Mouse (Mus musculus) fibroblast of lung, adult 2 months (primary cell): Measurements from ENCODE around the gene Tectb.
"Not testable (repeated sequence)": the region's sequence is repeated elsewhere in the genome, so short reads cannot be mapped to it uniquely, and the experiment has no call there.

Experiments
- DNase-seq: peaks from one replicate; pipeline ENCODE4 v3.0.0-alpha.2; 2011; ENCODE audit warnings: low read depth

Tectb gene

DNA sequence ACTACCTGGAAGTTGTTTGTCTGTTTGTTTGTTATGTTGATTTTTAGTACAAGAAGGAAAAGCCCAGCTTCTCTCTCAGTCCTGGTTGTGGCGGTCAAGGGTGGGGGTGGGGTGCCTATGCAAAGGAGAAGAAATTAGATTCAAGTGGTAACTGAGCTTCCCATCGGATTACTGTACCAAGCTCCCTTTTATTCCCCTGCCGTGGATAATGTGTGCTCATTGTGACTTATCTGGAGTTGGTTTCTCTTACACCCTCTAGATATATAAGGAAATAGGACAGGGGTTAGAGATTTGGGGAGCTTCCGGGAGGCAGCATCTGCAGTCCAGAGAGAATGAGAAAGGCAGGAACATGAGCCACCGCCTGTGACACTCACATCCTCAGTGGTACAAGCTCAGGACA, at the start of gene Tectb:
TSS of gene Tectb (plus strand) at position 301 of the 400 bp plus-strand sequence.
- DNase-seq = no peak

DNA sequence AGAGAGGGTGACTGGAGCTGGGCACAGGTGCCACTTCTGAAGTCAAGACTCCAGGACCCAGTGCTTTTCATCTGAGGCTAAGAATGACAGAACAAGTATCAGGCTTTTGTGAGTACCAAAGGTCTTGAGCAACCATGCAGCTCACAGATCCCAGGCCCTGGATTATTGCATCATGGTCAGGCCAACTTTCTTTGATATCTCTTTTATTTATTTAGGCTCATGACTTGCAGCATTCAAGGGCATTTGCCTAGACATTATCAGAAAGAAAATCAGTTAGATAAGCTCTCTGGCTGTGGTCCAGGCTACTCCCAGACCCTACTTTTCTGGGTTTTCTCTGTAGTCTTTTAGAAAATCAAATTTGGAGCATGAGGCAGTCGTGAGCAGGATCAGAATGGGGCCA, 48.8 kb upstream of the Tectb start:
- DNase-seq = no peak

DNA sequence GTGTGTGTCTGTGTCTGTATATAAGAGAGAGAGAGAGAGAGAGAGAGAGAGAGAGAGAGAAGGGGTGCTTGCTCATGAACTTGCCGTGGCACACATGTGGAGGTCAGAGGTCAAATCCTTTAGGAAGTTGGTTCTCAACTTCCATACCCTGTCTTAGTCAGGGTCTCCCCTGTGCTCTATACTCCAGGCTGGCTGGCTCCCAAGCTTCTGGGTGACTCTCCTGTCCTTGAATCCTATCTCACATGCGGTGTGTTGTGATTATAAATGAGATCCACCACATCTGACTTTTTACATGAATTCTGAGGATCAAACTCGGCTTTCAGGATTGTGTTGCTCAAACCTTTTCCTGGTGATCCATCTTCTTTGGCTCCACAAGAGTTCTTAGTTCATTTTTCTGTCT, 48.1 kb upstream of the Tectb start:
- no peak for DNase-seq

DNA sequence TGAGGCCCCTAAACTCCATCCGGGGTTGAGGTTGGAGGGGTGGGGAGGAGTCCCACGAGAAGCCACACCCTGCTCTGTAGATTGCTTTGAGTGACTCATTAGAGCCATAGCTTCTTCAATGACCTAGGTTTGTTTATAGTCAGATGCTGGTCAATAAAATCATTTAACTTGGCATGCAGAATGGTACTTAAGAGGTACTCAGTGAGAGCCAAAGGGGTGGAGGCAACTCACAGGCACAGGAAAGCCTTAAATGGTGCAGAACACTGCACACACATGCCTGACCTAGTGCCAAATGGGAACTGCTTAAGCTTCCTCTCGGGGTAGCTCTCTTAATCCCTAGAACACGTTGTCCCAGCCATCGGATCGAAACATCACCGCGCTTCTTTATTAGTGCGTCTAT, 46.0 kb upstream of the Tectb start:
- DNase-seq = no peak

DNA sequence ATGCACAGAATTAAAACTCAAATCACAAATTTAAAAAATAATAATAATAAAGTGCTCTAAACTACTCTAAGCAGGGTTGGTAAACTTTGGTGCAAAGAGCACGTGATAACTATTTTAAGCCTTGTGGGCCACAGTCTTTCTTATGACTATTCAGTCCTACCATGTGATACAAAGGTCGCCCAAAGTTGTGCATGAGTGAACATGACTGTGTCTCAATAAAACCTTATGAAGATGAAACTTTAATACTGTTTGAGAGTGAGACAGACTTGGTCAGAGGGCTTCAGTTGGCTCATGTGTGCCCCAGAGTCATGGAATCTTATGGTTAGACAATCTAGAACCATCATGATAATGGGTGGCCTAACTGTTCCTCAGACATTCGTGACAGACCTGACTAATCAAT, 44.6 kb upstream of the Tectb start:
- DNase-seq = no peak

DNA sequence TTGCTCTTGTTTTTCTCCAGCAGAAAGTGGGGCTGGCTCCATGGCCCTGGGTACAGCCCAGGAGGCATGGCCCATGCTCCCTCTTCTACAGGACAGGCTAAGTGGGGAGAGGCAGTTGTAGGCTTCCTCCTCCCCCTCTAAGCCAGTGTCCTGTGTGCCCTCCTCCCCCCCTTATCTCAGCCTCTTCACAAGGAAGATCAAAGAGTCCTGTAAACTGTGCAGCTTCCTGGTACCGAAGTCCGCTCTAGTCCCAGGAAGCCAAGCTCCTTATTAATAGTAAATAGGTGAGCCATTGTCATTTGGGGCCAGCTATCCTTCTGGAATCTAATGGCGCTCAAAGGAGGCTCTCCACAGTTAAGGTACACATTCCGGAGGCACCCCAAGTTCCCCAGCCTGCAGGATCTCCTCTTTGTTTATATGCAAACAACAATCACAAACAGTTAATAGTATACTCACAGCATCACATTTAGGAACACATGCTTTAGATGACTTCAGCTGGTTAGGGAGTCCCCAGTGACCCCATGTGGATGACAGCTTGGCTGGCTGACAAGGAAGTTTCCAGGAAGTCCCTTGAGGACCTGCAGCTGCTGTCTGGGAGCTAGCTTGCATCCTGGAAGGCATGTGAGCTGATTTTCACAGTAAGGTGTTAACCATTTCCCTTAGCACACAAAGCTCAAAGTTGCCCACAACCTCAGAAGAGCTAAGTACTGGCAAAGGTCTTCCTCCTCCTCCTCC, 43.7 kb upstream of the Tectb start:
- no peak for DNase-seq

DNA sequence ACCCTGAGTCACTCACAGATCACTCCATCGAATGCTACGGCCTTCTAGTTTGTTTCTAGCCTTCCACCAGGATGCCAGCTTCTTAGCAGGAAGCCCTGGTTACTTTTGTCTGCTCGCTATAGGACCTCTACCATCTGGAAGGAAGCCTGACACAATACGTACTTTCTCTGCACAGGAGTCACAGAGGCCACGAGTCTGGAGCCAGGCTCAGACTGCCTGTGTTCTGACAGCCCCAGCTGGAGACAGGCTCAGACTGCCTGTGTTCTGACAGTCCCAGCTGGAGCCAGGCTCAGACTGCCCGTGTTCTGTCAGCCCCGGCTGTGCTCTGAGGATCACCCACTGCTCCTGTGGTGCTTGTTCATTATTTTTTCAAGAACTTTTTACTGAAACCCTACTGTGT, 42.6 kb upstream of the Tectb start:
- DNase-seq = no peak

DNA sequence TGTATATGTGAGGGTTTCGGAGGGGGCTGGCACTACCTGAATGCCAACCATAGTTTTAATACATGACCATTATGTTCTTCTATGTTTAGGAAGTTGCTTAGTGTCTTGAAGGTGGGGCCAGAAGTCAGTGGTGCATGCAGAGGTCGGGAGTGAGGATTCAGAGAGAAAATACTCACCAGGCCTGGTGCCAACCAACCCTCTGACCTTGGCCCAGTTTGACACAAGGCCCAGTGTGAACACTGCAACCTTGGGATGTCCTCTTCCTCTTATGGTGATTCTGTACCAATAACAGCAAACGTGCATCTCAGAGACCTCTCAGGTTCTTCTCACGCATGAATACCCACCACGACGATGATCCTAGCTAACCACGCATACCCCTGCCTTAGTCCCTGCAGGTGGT, 42.0 kb upstream of the Tectb start:
- DNase-seq = no peak

DNA sequence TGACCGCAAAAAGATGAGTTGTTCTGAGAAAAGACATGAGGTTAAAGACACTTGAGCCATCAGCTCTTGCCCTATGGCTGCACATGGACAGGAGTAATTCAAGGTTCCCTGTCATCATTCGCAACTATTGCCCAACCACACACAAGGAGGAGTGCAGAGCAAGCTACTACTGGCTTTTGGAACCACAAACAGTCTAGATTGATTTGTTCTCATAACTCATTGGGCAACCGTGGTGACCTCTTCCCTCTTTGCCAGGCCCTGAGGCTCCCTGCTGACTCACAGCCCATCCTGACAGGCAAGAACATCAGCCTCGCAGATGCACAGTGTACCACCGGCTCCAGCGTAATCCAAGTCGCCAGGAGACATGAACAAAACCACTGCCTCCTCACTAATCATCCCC, 41.2 kb upstream of the Tectb start:
- DNase-seq = peak; percentile 19

DNA sequence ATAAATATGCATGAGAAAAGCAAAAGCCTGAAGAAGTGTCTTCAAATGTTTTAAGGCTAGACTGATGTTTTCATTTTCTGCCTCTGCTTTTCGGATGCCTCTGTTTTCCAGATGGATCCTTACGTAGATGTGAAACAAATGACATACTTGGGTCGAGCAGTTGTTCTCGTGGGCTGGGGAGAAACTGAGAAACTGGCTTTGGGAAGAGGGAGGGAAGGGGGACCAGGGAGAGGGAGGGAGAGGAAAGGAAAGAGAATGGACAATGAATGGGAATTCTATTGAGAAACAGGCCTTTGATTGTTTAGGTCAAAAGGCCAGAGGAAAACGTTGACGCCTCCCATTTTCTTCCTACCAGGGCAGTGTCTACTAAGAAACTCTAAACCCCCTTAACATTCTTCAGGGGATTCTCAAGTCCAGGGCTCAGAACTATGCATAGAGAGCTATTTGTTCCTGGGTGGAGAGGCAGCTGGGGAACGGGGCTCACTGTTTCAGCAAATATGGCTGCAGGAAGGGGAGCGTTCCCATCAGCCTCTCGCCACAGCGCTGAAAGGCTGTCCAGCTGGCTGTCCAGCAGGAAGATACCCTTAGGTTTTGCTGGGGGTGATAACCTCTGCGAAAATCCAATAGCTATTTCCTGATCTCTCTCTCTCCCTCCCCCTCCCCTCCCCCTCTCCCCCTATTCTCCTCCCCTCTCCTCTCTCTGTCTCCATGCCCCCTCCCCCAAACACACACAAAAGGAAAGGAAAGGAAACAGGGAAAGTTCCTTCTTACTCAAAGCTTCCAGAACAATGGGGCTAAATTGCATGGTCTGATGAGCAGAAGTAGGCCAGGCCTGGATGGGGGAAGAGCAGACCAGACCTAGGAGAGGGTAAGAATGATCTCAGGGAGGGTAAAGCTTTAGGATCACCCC, 36.9 kb upstream of the Tectb start:
- no peak for DNase-seq

DNA sequence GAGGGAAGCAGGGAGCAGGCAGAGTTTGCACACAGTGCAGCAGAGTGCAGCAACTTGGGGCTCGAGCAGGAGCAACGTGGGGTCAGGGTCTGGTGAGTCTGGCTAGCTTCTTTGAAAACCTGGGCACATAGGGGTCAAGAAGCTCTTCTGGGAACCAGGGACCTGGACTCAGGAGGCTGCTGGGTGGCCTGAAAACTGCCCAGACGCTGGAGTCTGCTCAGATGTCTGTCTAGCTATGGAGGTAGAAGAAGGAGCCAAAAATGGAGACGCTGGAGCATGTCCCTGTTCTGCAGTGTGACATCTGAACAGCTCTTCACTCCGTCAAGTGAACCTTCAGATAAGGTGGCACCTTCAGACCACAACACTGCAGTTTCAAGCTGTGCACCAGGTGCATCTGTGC, 35.8 kb upstream of the Tectb start:
- no peak for DNase-seq

DNA sequence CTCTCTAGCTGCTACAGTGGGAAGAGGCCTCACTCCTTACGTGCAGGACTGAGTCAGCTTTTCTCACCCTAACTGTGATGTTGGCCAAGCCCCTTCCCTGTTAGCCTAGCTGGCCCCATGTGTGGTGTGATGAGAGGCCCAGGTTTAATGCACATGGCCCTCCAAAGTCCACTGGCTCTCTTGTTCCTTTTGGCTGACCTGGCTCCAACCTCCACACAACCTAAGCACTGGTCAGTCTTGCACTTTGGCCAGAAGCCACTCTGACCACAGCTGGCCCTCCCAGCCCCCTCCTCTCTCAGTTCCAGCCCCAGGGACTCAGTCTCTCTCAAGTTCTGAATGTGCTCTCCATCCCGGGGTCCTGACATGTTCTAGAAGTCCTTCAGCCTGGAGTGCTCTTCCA, 35.4 kb upstream of the Tectb start:
- DNase-seq = no peak

DNA sequence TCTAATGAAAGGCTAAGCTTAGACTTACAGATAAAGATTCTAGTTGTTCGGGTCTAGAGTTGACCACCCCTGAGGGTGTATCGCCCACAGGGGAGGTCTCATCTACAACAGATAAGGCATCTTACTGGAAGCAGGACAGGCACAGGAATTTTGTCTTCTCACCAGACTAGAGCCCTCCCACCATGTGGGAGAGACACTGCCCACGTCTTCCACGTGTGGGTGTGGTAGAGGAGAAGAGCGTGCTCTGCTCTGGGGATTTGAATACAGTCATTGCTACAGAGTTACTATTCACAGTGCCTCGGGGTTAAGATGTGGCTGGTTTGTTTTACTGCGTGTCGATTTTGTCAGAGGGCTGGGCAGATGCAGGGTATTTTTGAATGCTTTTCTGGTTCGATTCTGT, 33.0 kb upstream of the Tectb start:
- DNase-seq = no peak

DNA sequence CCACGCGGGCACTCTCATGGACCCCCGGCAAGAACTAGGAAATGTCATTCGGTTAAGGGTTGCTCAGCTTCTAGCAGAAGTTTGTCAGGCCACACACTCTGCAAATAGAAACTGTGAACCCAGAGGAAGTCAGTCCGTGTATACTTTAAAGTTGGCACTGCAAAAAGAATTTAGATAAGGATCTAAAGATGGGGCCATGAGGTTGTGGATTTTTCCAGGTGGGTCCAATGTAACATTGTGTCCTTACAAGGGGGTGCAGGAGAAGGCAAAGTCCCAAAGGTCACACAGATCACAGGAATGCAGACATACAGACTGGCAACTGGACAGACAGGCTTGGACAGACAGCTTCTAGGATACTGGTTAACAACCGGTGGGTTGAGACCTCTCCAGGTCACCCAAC, 32.4 kb upstream of the Tectb start:
- no peak for DNase-seq

DNA sequence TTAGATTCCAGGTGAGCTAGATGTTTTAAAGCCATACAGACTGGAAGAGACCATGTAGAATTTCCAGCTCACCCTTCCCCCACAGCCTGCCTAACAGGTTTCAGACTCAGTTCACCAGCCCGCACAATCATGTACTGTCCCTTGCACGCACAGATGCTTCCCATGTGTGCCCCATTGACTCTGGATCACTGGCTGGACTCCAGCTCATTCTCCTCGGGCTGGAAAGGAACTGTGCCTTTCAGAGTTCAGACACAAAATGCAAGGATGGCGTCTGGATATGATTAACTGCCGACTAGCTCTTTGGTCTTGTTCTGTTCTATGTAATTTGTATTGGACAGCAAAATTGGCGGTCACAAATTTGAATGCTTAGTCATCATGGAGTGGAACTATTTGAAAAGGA, 30.9 kb upstream of the Tectb start:
- DNase-seq = no peak

DNA sequence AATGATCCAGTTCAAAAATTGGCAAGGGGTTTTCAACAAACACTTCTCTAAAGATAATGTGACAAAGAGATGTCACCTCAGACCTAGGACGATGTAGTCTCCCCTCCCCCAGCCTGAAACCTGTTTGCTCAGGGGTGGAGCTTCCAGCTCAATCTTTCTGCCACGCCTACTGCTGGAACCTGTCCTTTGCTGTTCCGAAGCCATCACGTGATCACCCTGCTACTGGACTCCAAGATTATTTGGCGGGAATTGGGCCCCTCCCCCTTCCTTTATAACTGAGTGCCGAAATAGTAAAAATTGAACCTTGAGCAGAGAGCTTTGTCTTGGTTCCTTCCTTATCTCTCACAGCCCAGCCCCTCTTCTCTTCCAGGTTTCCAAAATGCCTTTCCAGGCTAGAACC, 28.3 kb upstream of the Tectb start:
- DNase-seq = not testable (repeated sequence)

DNA sequence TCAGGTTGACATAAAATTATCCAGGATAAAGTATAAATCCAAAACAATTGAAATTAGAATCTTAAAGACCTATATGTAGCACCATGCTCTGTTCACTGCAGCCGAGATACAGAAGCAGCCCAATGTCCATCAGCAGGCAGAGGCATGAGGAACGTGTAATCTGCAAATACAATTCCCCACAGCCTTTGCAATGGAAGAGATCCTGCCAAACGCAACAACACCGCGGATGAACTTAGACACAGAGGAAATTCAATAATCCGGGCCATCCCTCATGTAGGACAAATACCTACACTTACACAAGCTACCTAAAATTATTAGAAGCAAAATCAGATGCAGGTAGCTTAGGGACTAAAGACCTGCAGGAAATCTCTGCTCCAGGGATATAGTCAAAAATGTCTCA, 27.6 kb upstream of the Tectb start:
- no peak for DNase-seq

DNA sequence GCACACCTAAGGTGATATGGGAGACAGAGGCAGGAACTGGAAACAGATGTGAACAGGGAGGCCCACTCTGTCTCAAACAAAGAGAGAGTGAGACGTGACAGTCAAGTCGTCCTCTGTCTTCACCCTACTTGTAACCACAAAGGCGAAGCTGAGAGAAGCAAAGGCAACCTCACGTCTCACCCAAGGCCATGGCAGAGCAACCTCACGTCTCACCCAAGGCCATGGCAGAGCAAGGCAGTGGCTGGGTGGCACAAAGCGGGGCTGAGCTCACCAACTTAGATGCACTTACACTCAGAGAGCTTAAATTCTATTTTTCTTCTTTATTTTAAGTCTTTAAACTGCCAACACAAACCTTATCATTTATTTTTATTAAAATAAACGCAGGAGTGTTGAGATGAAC, 23.5 kb upstream of the Tectb start:
- DNase-seq = no peak

DNA sequence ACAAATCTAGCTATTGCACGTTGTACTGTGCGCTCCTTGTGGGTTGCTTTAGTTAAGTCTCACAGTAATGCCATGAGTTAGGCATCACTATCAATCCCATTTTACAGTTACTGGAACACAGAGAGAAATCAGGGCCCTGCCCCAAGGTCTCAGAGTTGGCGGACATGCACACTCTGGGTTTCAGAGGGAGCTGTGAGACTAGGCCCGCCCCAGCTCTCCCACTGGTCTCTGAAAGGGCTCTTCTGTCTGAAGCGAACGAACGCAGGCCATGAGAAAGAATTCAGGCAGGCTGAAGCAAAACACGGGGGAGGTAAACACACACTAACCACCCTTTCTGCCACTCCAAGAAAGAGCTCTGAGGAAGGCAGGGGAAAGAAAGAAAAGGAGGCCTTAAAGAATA, 21.9 kb upstream of the Tectb start:
- peak; percentile 2 for DNase-seq

DNA sequence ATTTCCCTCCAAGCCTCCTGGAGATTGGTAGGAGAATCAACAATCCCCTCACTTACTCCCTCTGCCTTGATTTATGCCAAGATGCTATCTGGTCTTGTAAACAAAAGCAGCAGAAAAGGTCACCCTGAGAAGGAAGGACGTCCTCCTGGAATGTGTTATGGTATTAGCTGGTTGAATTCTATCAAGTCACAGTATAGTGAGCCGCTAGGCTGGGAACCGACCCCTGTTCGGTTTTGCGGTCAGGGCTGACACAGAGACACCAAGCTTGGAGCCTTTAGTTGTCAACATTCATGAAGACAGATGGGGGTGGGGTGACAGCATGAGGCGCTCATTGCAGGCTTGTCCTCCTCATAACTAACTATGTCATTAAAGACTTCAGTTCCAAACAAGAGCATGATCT, 20.7 kb upstream of the Tectb start:
- DNase-seq = no peak

DNA sequence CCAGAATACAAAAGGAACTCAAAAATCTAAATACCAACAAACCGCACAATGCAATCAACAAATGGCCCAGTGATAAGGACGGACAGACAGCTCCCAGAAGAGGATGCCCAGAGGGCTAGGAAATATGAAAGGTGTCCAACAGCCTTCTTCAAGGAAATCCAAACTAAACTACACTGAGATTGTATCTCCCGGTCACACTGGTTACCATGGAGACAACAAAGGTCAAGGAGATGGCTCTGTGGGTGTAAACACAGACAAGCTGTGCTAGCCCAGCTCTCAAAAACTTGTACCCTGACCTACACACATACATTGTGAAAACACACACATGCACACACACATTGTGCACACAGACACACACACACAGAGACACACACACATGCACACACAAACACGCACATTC, 18.3 kb upstream of the Tectb start:
- no peak for DNase-seq

DNA sequence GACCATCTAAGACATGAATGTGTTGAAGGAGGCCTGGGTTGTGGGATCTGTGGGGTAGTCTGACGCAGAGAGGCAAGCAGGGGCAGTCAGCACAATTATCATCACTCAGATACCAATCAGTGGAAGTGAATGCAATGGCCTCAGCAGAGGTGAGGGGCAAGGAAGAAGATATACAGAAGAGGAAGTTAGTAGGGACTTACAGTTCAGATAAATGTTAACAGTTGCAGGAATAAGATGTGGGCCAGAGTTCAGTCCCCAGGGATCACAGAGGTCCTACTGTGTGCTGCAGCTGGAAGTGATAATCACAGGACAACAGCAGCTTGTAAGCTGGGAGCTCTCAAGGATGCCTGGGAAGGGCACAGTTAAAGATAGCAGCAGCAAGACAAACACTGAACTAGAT, 16.4 kb upstream of the Tectb start:
- DNase-seq = no peak

DNA sequence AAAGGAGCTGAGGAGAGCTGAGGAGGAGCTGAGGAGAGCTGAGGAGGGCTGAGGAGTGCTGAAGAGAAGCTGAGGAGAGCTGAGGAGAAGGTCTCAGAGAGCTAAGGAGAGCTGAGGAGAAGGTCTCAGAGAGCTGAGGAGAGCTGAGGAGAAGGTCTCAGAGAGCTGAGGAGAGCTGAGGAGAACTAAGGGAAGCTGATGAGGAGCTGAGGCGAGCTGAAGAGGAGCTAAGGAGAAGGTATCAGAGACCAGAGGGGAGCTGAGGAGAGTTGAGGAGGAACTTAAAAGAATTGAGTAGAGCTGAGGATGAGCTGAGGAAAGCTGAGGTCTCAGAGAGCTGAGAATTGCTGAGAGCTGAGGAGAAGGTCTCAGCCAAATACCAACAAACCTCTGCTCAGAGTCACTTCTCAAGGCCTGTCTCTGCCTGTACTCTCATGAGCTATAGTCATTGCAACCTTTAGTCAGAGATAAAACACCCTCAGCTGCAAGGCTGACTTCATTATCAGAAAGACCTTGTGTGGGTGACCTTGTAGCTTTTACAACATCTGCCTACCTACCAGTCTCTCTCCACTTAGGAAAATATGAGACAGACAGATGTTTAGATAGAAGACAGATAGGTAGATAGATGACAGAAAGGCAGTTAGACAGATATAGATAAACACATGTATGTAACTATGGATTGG, 15.2 kb upstream of the Tectb start:
- DNase-seq = no peak
